Mouse (Mus musculus) MEL (cell line): Measurements from ENCODE around the gene Gatad2b.
A peak's percentile ranks its signal among the peaks of the same experiment; 100 is the strongest.

Experiments
- CTCF ChIP-seq, 3 experiments: IDR thresholded peaks in 2 of 3; conservative IDR thresholded peaks in 1 of 3; 2 replicates each; pipeline ENCODE4 v1.5.1; 2011 to 2012; ENCODE audit warnings: low read length in 3 of 3, low read depth in 2 of 3, mild to moderate bottlenecking in 2 of 3, improper control_type of control experiment in 1 of 3, inconsistent platforms in 1 of 3, mixed read lengths in 1 of 3, moderate library complexity in 1 of 3; ENCODE audit not compliant: control insufficient read depth in 1 of 3, insufficient read depth in 1 of 3, poor library complexity in 1 of 3, severe bottlenecking in 1 of 3
- HCFC1 ChIP-seq: IDR thresholded peaks from 2 replicates; pipeline ENCODE4 v1.6.1; 2012; ENCODE audit warnings: low read depth, mild to moderate bottlenecking, inconsistent platforms, low read length, improper control_type of control experiment, moderate library complexity
- KAT2A ChIP-seq: conservative IDR thresholded peaks from 2 replicates; pipeline ENCODE4 v1.6.1; 2012; ENCODE audit warnings: low read depth, low read length, improper control_type of control experiment, inconsistent platforms
- POLR2AphosphoS2 ChIP-seq: IDR thresholded peaks from 2 replicates; pipeline ENCODE4 v1.6.1; 2011; ENCODE audit warnings: low read length, improper control_type of control experiment
- SMC3 ChIP-seq: IDR thresholded peaks from 2 replicates; pipeline ENCODE4 v1.6.1; 2011; ENCODE audit warnings: low read depth, low read length, improper control_type of control experiment

GRCm38 (mm10) chr3:90254419-90255193 lies 38.4 kb upstream of the Gatad2b start:
- TF ChIP-seq HCFC1: peak; percentile 65
- peak in 1 of 3 experiments; percentile 29; a peak in 2 of 6 replicates for TF ChIP-seq CTCF (IDR thresholded peaks at IDR 0.05 in 2 of 3, conservative IDR thresholded peaks at IDR 0.05 in 1 of 3; ENCODE audit: control insufficient read depth in 1 of 3, insufficient read depth in 1 of 3, low read depth in 2 of 3, low read length in 3 of 3, poor library complexity in 1 of 3, severe bottlenecking in 1 of 3)
- 0 out of 2 replicates have a peak, but pooled peaks have one; percentile 30 for TF ChIP-seq KAT2A
- no peak for TF ChIP-seq POLR2AphosphoS2
- no peak for TF ChIP-seq SMC3
